Mouse (Mus musculus) layer of hippocampus, adult 18-20 months (tissue): Measurements from ENCODE around the gene Rad51b. TPM values are rescaled to one million over a fixed set of nuclear protein-coding genes. Genes with fewer than 3 reads are reported as not detected.

Experiments used
- DNase-seq, 2 experiments: peaks; one replicate each; pipeline ENCODE4 v3.0.0; 2022; ENCODE audit warnings: low spot score in 2 of 2
- total RNA-seq, 2 experiments: library from RNA; stranded (reverse); gene quantifications; 2 replicates each; pipeline ENCODE4 v1.2.3; 2021

Gene Rad51b
- total RNA-seq, 2 experiments from 2014 or later = 0.17 TPM; not detected in 1

DNA sequence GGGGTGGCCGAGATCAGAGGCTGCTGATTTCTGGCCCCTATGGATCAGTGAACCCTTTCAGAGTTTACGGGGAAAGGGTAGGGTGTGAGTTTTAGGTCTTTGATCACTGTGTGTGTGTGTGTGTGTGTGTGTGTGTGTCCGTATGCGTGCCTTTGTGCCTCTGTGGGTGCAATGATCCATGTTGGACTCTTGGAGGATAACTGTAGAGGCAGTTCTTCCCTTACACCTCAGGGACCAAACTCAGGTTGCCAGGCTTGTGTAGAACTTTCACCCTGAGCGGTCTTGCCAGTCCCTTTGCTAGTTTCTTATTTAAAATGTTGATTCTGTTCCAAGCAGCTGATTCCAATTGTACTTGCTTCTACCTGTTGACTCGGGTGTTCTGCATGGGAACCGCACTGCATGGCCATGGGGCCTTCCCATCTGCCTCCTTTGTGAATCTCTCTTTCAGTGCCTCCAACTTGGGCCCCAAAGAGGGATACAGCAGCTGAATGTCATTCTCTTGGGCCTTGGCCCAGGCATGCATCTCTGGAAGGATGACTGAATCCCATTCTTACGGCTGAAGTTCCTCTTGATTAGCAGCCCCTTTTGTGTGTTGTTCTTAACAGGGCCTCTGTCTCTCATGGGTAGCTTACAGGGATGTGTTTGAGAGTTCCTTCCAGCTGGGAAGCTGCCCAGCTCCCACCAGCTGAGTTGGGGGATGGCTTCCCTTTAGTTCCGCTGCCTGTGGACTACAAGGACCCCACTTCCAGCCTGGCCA lies 383.0 kb downstream of the Rad51b start:
- DNase-seq = peak; percentile 12 to 20

GRCm38 (mm10) chr12:79680698-79681072 lies 383.6 kb downstream of the Rad51b start:
- DNase-seq = no peak

DNA sequence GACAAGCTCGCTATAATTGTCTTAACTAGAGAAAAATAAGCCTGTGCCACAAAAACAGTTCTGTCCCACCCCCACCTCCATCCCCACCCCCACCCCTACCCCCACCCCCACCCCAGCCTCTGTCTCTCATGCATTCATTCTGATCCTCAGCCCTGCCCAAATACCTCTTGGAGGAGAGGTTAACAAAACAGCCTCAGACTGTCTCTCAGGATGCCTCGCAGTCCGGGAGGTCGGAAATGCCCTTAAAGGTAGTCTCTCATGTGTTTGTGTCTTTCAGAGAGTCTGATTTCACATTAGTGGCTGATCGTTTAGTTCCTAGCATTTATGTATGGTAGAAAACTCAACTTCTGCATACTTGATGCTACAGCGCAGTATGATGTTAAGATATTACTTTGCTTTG lies 384.5 kb downstream of the Rad51b start:
- DNase-seq = no peak

DNA sequence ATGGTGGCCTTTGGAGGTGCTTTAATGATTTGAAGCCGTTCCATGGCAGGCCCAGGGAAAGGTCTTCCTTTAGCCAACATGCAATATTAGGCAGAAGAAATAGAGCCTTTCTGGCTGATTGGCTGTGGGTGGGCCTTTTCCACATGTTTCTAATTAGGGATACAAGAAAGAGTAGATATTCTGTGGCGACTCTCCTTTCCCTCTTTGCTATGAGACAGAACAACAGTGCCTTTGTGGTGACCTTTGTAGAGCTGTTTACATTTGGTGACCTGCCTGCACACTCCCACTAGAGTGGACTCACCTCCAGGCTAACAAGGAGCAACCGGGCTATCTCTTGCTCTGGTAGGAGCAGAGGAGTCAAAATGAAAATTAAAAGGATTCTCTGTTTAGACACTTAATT lies 386.3 kb downstream of the Rad51b start:
- DNase-seq = no peak

DNA sequence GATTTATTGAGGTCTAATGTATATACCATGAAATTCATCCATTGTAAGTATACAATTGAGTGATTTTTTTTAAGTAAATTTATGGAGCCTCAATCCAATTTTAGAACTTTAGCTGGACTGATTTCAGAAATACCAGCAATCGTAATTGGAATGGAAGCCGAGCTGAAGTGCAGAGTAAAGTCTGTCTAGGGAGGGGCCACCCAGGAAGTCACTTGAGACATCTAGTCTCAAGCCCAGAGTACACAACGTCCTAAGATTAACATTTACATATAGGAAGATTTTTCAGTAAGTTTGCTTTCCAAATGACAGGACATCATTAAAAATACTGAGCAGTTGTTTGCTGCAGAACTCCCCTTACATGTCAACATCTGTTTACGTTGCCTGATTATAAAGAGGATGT lies 386.7 kb downstream of the Rad51b start:
- no peak for DNase-seq

DNA sequence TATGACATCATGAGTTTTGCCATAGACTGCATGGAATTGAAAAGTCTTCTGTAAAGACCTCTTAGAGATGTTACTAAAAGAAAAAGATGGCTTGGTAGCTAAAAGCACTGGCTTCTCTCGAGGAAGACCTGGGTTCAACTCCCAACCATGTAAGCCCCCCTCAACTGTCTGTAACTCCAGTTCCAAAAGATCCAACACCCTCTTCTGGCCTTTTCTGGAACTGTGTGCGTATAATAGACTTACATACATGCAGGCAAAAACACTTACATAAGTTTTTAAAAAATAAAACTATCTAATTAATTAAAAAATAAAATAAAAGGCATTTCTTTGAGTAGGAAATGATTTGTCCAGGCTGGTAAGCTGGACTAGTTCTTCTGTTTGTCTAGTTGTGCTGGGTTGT lies 387.3 kb downstream of the Rad51b start:
- no peak for DNase-seq

GRCm38 (mm10) chr12:79686594-79687325 lies 389.7 kb downstream of the Rad51b start:
- no peak for DNase-seq

DNA sequence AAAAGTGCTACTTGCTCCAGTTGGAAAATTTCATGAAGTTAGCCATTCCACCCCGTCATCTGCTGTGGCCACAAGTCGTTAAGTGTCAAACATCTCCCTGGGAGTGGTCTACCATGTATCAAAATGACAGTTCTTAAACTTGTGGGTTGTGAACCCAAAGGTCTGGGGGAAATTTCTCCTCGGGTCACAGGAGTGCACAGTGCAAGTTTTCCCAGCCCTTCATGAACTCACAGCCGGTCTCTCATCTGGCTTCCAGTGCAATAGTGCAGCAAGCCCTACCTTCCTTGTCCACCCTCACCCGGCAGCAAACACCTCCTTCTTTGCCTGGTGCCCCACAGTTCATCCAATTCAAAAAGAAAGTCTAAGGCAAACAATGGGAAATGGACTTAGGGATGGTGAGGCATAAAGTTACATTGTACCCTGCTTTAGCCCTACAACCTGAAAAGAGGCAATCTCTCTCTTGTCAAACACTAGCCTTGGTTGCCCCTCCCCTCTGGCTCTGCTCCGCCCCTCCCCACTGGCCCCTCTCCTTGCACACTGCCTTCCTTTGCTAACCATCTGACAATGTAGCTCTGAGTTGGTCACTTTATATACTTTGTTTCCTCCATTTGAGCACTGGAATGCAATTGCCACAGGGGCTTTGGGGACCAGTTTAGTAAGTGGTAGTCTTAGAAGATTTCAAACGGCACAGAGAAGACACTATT lies 390.8 kb downstream of the Rad51b start:
- no peak for DNase-seq

DNA sequence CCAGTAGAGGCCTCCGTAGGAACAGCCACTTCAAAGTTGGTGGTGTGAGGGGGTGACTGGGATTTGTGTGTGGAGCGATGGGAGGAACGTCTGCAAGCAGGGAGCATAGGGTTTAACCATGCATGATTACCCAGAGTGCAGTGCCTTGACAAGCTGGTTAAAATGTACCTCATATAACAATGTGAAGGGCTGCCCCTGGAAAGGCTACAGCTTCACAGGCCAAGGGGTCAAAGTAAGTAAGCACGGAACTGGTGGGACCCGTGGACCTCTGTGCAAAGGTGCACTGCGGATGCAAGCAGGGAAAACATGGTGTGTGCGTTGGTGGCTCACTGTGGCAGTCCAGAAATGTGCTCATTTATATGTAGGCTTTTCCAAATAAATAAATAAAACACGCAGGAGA lies 392.2 kb downstream of the Rad51b start:
- DNase-seq = no peak

- DNase-seq = no peak
Observed at GRCm38 (mm10) chr12:79691929-79692862, 395.1 kb downstream of the Rad51b start.

GRCm38 (mm10) chr12:79695832-79696434 lies 398.9 kb downstream of the Rad51b start:
- peak in 1 of 2 experiments; percentile 32 for DNase-seq

GRCm38 (mm10) chr12:79703555-79703954 lies 406.5 kb downstream of the Rad51b start:
- no peak for DNase-seq

DNA sequence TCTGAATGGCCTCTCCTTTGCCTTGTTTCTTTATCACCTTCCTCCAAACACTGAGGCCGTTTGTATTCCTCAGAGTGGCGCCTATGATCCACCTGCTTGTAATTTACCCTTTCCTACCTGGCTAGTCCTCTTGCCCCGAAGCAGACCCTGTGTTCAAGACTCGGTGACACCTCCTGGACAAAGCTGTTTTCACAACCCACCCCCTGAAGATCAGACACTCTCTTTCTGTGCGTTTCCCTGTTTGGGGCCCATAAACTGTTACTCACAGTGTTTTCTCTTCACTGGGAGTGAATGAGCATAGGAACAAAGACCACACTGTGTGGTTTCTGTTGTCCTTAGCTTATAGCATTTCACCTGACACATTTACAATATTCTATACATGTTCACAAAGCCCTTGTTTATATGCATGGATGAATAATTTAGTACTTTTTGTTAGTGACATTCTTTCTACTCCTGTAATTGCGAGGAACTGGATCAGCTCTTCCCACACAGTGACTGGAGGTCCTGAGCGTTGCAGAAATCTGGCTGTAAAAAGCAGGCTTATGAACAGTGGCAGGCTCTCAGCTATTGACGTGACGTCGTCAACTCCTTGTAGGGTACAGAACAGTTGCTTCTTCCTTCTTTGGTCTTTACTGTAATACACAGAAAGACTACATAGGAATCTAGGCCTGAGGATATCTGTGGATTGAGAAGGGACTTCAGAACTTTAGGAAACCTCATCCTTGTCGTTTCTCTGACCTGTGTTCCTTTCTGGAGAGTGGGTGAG lies 408.6 kb downstream of the Rad51b start:
- DNase-seq = no peak

- no peak for DNase-seq
Observed at GRCm38 (mm10) chr12:79707565-79708422, 410.7 kb downstream of the Rad51b start.

DNA sequence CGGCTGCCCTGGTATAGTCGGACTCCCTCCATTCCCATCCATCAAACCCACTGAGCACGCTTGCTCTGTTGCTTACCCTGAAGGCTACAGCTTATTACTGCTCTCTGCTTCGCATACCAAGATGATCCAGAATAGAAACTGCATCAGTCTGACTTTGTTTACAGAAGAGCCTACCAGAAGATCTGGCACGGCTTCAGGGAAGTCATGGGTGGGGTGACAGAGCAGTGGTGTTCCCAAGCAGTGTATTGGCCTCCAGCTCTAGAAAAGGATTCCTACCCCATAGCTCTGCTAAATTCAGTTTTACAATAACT lies 411.3 kb downstream of the Rad51b start:
- no peak for DNase-seq

- DNase-seq = no peak
Observed at GRCm38 (mm10) chr12:79713286-79713685, 416.2 kb downstream of the Rad51b start.

DNA sequence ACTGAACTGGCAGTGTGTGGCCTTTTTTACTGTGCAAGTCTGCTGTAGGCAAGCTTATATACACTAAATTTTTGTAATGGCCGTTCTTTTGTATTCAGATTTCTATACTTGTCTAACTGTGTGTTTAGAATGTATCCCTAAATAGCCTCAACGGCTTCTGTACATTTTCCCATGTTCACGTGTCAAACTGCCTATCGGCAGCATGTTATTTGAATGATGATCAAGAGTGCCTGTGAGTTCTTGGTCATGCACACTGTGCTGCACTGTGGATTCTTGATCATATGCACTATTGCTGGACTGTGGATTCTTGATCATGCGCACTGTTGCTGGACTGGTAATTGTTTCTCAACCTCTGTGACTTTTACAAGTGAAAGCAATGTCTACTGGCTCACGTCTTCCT lies 417.4 kb downstream of the Rad51b start:
- no peak for DNase-seq

- peak in 1 of 2 experiments; percentile 21 for DNase-seq
Observed at GRCm38 (mm10) chr12:79715506-79716345, 418.6 kb downstream of the Rad51b start.
